Mouse (Mus musculus) cerebellum, adult 11-12 months (tissue): ENCODE results near the gene Prame.
A peak's percentile ranks its signal among the peaks of the same experiment; 100 is the strongest.
"Not testable (repeated sequence)": the region's sequence is repeated elsewhere in the genome, so short reads cannot be mapped to it uniquely, and the experiment has no call there.

Experiments
- DNase-seq: peaks from one replicate; pipeline ENCODE4 v3.0.0; 2022

The Prame gene

GRCm38 (mm10) chrX:135627605-135628004 lies at the start of gene Prame:
Prame (minus strand) TSS chrX:135627705.
- no peak for DNase-seq

GRCm38 (mm10) chrX:135652173-135652772 lies 24.8 kb upstream of the Prame start:
- no peak for DNase-seq

GRCm38 (mm10) chrX:135601298-135602029 lies 26.0 kb downstream of the Prame start:
- peak; percentile 25 for DNase-seq

- no peak for DNase-seq
Measured at GRCm38 (mm10) chrX:135598677-135599076, 28.8 kb downstream of the Prame start, which contains the start of gene Nxf7. Nxf7 (minus strand) TSS chrX:135598777.

GRCm38 (mm10) chrX:135598096-135598495 lies 29.4 kb downstream of the Prame start:
- no peak for DNase-seq

- no peak for DNase-seq
Measured at GRCm38 (mm10) chrX:135576412-135576811, 51.1 kb downstream of the Prame start.

- not testable (repeated sequence) for DNase-seq
Measured at GRCm38 (mm10) chrX:135574958-135575628, 52.4 kb downstream of the Prame start.

GRCm38 (mm10) chrX:135574261-135574957 lies 53.1 kb downstream of the Prame start:
- not testable (repeated sequence) for DNase-seq

GRCm38 (mm10) chrX:135569467-135569866 lies 58.0 kb downstream of the Prame start:
- peak; percentile 33 for DNase-seq

GRCm38 (mm10) chrX:135564934-135565333 lies 62.6 kb downstream of the Prame start:
- not testable (repeated sequence) for DNase-seq
